Comparison of ENCODE assay signal across 23 mouse cellular contexts in the genomic region with DNA sequence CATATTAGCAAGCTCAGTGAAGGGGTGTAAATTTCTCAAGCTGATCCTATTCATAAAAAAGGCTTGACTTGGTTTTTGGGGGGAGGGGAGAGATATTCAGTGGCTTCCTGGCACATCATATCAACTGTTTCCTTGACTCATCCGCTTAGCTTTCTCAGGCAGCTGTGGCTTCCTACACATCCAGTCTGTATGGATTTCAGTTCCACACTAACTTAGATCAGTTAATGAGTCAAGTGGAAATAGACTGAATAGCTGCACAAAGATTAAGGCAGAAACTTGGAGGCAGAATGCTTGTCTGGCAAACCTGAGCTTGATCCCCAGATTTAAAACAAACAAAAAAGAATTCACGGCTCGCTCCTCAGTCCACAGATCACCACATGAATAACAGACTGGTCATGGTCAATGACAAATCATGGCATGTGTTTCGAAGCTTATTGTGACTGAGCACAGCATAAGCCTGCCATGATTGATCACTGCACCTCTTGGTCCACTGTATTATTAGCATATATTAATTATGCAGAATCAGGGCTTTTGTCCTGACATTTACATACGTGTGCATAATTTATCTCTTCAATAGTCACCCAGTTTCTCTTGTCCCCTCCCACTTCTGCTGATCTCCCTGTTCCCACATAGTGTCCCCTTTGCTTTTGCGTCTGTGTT. TPM values are rescaled to one million over a fixed set of nuclear protein-coding genes. Genes with fewer than 3 reads are reported as not detected.
A peak's percentile ranks its signal among the peaks of the same experiment; 100 is the strongest.
DNase-seq lines count a peak whose midpoint lies in the region; ATAC-seq and TF ChIP-seq lines count a peak whose summit lies in the region.
"Had no signal": no experiment of that assay in that cellular context is flagged by ENCODE, and none has a peak within 500 bp of the region (broad histone marks: within the 10 kb centered on the region; RNA-seq: fewer than 3 reads in every experiment).

No protein-coding gene starts in this region.

- H3K9ac ChIP-seq in forebrain, embryonic 11.5 days (ENCODE audit: low read length): no peak overlapping the region
- no peak overlapping the region for H3K9ac ChIP-seq in midbrain, embryonic 13.5 days (replicated peaks)
- H3K9ac ChIP-seq: limb, embryonic 15.5 days; liver, postnatal 0 days had no signal

- DNase-seq in forebrain, embryonic 11.5 days (ENCODE audit: low spot score): no peak
- no peak for DNase-seq in forebrain, embryonic 10.5 days (ENCODE audit: extremely low spot score, low spot score)
- DNase-seq in layer of hippocampus, adult 9-10 months (ENCODE audit: low spot score): peak; percentile 17
- DNase-seq in layer of hippocampus, postnatal 36 days: no peak
- DNase-seq in brain, embryonic 14.5 days (ENCODE audit: low read depth): peak; percentile 66
- no peak for DNase-seq in thymus, adult 18-20 months
- DNase-seq in gastrocnemius, adult 2 months: no peak
- DNase-seq: cerebellum, adult 11 months; cerebellum, postnatal 36 days; gastrocnemius, postnatal 36 days; kidney, postnatal 10 days; liver, postnatal 0 days; lung, postnatal 14 days; right cerebral cortex, postnatal 25 days; thymus, postnatal 36 days had no signal

- no peak for TF ChIP-seq CTCF in brain, embryonic 14.5 days (IDR thresholded peaks at IDR 0.05; ENCODE audit: borderline replicate concordance, extremely low read depth, insufficient read depth, insufficient read length)
- TF ChIP-seq CTCF in gastrocnemius, adult 2 months (IDR thresholded peaks at IDR 0.05): no peak

- H3K27ac ChIP-seq in forebrain, embryonic 11.5 days (ENCODE audit: low read depth, low read length): no peak overlapping the region
- no peak overlapping the region for H3K27ac ChIP-seq in forebrain, embryonic 10.5 days
- H3K27ac ChIP-seq in midbrain, embryonic 13.5 days: no peak overlapping the region
- H3K27ac ChIP-seq in gastrocnemius, adult 2 months: no peak overlapping the region
- H3K27ac ChIP-seq: embryonic facial prominence, embryonic 10.5 days; limb, embryonic 15.5 days had no signal

- WGBS in forebrain, embryonic 11.5 days: 83% methylated on average over 6 of the region's 6 CpGs
- WGBS in forebrain, embryonic 10.5 days: 89% methylated on average over 6 of the region's 6 CpGs
- WGBS in midbrain, embryonic 13.5 days: 45% methylated on average over 6 of the region's 6 CpGs

- H3K36me3 ChIP-seq in forebrain, embryonic 11.5 days (ENCODE audit: control insufficient read depth, insufficient read depth, low read length): no peaks in the 10 kb centered on the region
- no peaks in the 10 kb centered on the region for H3K36me3 ChIP-seq in forebrain, embryonic 10.5 days (replicated peaks)
- H3K36me3 ChIP-seq in midbrain, embryonic 13.5 days: no peaks in the 10 kb centered on the region
- H3K36me3 ChIP-seq: embryonic facial prominence, embryonic 10.5 days; limb, embryonic 15.5 days had no signal

- intact Hi-C loops in gastrocnemius, adult 2 months (cut with DNase I): no loop called here

- no peak overlapping the region for H3K4me2 ChIP-seq in forebrain, embryonic 11.5 days (ENCODE audit: low read depth, low read length, severe bottlenecking)
- no peak overlapping the region for H3K4me2 ChIP-seq in midbrain, embryonic 13.5 days (replicated peaks)
- H3K4me2 ChIP-seq: heart, embryonic 11.5 days; limb, embryonic 15.5 days had no signal

- no peaks in the 10 kb centered on the region for H3K4me1 ChIP-seq in forebrain, embryonic 11.5 days (replicated peaks; ENCODE audit: control insufficient read depth, insufficient read depth, low read length)
- H3K4me1 ChIP-seq in forebrain, embryonic 10.5 days: no peaks in the 10 kb centered on the region
- peaks cover 9% of the 10 kb centered on the region for H3K4me1 ChIP-seq in midbrain, embryonic 13.5 days (replicated peaks)
- H3K4me1 ChIP-seq: embryonic facial prominence, embryonic 10.5 days; limb, embryonic 15.5 days had no signal

- no peaks in the 10 kb centered on the region for H3K9me3 ChIP-seq in forebrain, embryonic 11.5 days (ENCODE audit: control insufficient read depth, low read length)
- no peaks in the 10 kb centered on the region for H3K9me3 ChIP-seq in forebrain, embryonic 10.5 days
- no peaks in the 10 kb centered on the region for H3K9me3 ChIP-seq in midbrain, embryonic 13.5 days
- H3K9me3 ChIP-seq: embryonic facial prominence, embryonic 10.5 days; limb, embryonic 15.5 days; megakaryocyte, embryonic 14.5 days had no signal

- ATAC-seq in forebrain, embryonic 11.5 days (replicated peaks; ENCODE audit: low FRiP score): peak; percentile 24; the same call in 1 of the 2 replicates
- ATAC-seq in midbrain, embryonic 13.5 days: peak; percentile 74
- ATAC-seq: intestine, postnatal 0 days; liver, postnatal 0 days had no signal

- TF ChIP-seq POLR2A in brain, embryonic 14.5 days (IDR thresholded peaks at IDR 0.05; ENCODE audit: borderline replicate concordance, extremely low read depth, insufficient read depth, insufficient read length, poor library complexity, severe bottlenecking): no peak

- H3K4me3 ChIP-seq in forebrain, embryonic 11.5 days (ENCODE audit: low read depth, low read length): no peak overlapping the region
- H3K4me3 ChIP-seq in forebrain, embryonic 10.5 days: no peak overlapping the region
- no peak overlapping the region for H3K4me3 ChIP-seq in midbrain, embryonic 13.5 days (replicated peaks)
- H3K4me3 ChIP-seq in gastrocnemius, adult 2 months: no peak overlapping the region
- H3K4me3 ChIP-seq: embryonic facial prominence, embryonic 10.5 days; erythroblast, embryonic 14.5 days; limb, embryonic 15.5 days; megakaryocyte, embryonic 14.5 days had no signal

- no peaks in the 10 kb centered on the region for H3K27me3 ChIP-seq in forebrain, embryonic 11.5 days (ENCODE audit: control insufficient read depth, insufficient read depth, low read length)
- H3K27me3 ChIP-seq in forebrain, embryonic 10.5 days (ENCODE audit: poor library complexity, severe bottlenecking): no peaks in the 10 kb centered on the region
- H3K27me3 ChIP-seq in midbrain, embryonic 13.5 days: no peaks in the 10 kb centered on the region
- H3K27me3 ChIP-seq: CH12.LX; limb, embryonic 15.5 days; megakaryocyte, embryonic 14.5 days had no signal

RNA-seq across cellular contexts. Expression of gene Col4a4, which starts 50.0 kb away (rescaled TPM):
- polyA plus RNA-seq in forebrain, embryonic 11.5 days (2014; fragmentation: Nextera tagmentation; extraction: Ambion mirVana): 0.12 and 0.21 TPM in 2 replicates
- 0.05 and 0.06 TPM in 2 replicates for polyA plus RNA-seq in forebrain, embryonic 10.5 days (2016; fragmentation: Nextera tagmentation; extraction: Ambion mirVana)
- total RNA-seq in layer of hippocampus, postnatal 36 days (2021): under 1 TPM; 0.68 to 0.95 TPM
- polyA plus RNA-seq in brain, embryonic 14.5 days (2012; rRNA removed): 0.34 TPM in 2 replicates
- polyA plus RNA-seq in midbrain, embryonic 13.5 days (2015; fragmentation: Nextera tagmentation; extraction: Ambion mirVana): 0.05 and 0.09 TPM in 2 replicates
- 1 to 10 TPM; 1.1 to 1.6 TPM for total RNA-seq in gastrocnemius, adult 2 months (2021)
- polyA plus RNA-seq: erythroblast, embryonic 14.5 days had no signal

RNA-seq across cellular contexts. Expression of gene Col4a3, which starts 50.1 kb away (rescaled TPM):
- polyA plus RNA-seq in forebrain, embryonic 11.5 days (2014; fragmentation: Nextera tagmentation; extraction: Ambion mirVana): 0.08 and 0.28 TPM in 2 replicates
- 0.04 and 0.10 TPM in 2 replicates for polyA plus RNA-seq in forebrain, embryonic 10.5 days (2016; fragmentation: Nextera tagmentation; extraction: Ambion mirVana)
- total RNA-seq in layer of hippocampus, postnatal 36 days (2021): 1 to 10 TPM in 1 of 2 experiments, under 1 TPM in 1; 0.42 to 1.5 TPM
- polyA plus RNA-seq in brain, embryonic 14.5 days (2012; rRNA removed): 0.14 and 0.25 TPM in 2 replicates
- 0.09 and 0.14 TPM in 2 replicates for polyA plus RNA-seq in midbrain, embryonic 13.5 days (2015; fragmentation: Nextera tagmentation; extraction: Ambion mirVana)
- 1 to 10 TPM in 1 of 2 experiments, under 1 TPM in 1; 0.67 to 1.2 TPM for total RNA-seq in gastrocnemius, adult 2 months (2021)
- total RNA-seq: CH12.LX had no signal

Comparison
In these comparisons a context has a peak if more than half of its experiments do, and no peak if none do; other contexts are left out.
1. DNase-seq: peak in layer of hippocampus, adult 9-10 months (single experiment) and brain, embryonic 14.5 days (single experiment); none in forebrain, embryonic 11.5 days (single experiment), forebrain, embryonic 10.5 days (single experiment), layer of hippocampus, postnatal 36 days (0 of 2), thymus, adult 18-20 months (0 of 2) and gastrocnemius, adult 2 months (single experiment).